Mouse (Mus musculus): ENCODE measurements around the gene Ifitm1.
"Not testable (repeated sequence)": the region's sequence is repeated elsewhere in the genome, so short reads cannot be mapped to it uniquely, and the experiment has no call there.

Gene Ifitm1

DNA sequence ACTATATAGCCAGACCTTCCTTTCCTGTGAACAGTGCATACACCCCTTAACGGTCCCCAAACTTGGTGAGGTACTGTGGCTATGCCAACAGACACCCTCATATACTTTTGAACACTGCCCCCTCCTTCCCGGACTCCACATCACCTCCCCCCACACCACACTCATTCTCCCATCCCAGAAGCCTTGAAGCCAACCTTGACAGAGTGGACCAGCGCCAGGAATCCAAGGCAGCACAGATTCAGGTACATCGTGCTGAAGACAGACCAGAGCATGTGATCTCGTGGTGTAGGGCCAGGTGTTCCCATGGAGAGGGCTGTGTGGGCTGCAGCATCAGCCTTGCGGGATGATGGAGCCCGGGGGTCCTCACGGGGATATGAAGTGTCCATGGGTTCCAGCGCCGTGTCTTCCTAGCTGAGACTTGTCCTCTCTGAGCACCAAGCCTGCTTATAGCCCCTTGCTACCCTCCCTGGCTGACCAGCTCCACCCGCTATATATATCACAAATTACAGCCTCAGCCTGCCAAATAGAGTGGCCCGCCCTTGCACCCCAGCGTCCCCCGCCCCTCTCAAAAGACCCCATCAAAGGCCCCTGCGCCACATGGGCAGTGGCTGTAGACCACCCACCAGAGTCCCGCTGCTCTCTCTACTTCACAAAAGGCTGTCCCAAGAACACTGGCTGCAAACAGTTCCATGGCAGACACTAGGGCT, 17.0 kb upstream of the Ifitm1 start, which contains the start of gene Ifitm5:
Gene Ifitm5 (minus strand): TSS at position 468 of the 707 bp plus-strand sequence.
- no peak for DNase-seq (ENCODE audit: low read depth, low spot score)

DNA sequence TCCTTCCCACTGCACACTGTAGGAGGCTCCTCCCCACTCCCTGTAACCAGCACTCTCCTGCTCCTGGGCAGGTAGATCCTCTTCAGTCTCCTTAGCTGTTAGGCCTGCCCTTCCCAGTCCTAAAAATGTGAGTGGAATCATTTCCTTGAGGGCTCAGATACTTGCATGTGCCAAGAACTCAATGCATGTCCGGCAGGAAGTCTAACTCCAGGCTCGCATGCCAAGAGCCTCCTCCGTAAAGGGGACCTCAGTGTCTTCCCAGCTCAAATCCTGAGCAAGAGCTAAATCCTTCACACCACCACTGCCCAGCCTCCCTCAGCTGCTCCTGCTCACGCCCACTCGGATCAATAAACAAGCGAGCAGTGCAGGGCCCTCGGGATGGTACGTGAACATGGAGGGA, 16.0 kb upstream of the Ifitm1 start:
- DNase-seq (ENCODE audit: low read depth, low spot score), result no peak

DNA sequence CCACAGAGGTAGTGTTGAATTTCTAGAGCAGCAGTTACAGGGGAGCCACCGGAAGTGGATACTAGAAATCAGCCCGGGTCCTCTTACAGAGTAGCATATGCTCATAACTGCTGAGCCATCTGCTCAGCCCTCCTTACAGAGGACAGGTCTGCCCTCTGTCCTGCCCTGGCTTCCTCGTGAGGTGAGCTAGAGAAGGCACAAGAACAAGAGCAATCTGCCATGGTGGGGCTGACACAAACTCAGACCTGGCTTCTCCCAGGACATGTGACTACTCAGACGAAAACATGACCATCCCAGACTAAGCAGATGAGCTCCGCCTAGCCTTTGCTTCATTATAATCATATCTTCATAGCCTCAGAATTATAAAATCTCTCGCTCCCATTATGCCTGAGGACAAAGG, 15.3 kb upstream of the Ifitm1 start:
- DNase-seq (ENCODE audit: low read depth, low spot score), result no peak

DNA sequence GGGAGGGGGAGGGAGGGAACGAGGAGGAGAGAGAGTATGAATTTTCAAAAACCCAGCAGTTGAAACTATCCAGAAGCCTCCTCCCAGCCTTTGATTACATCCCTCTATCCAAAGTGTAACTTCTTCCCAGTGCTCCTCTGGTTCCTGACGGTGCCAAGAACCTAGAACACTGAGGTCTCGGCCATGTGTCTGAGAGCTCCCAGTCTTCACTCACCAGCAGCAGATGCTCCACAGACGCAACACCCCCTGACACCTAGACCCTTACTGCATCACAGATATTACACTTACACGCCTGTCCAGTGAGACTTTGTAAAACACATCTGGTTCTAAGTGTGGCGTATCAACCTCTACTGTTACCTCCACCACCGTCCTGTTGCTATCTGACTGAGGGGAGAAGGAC, 14.6 kb upstream of the Ifitm1 start:
- DNase-seq (ENCODE audit: low read depth, low spot score), result no peak

DNA sequence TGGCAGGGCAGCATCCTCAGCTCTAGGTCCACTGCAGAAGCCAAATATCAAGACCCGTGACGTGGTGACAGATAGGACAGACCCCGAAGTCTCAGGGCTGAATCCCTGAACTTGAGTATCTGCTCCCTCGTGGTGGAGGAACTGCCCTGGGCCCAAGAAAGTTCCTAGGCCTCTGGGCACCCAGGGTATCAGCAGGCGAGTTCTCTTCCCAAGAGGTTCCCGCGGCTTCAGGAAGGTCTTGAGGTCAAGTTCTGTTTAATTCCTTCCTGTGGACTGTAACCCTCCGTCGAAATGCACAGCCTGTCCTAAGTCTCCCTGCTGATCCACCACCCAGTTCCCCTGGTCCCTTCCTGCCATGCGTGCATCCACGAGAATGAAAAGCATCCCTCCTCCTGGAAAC, 13.9 kb upstream of the Ifitm1 start:
- DNase-seq (ENCODE audit: low read depth, low spot score), result no peak

DNA sequence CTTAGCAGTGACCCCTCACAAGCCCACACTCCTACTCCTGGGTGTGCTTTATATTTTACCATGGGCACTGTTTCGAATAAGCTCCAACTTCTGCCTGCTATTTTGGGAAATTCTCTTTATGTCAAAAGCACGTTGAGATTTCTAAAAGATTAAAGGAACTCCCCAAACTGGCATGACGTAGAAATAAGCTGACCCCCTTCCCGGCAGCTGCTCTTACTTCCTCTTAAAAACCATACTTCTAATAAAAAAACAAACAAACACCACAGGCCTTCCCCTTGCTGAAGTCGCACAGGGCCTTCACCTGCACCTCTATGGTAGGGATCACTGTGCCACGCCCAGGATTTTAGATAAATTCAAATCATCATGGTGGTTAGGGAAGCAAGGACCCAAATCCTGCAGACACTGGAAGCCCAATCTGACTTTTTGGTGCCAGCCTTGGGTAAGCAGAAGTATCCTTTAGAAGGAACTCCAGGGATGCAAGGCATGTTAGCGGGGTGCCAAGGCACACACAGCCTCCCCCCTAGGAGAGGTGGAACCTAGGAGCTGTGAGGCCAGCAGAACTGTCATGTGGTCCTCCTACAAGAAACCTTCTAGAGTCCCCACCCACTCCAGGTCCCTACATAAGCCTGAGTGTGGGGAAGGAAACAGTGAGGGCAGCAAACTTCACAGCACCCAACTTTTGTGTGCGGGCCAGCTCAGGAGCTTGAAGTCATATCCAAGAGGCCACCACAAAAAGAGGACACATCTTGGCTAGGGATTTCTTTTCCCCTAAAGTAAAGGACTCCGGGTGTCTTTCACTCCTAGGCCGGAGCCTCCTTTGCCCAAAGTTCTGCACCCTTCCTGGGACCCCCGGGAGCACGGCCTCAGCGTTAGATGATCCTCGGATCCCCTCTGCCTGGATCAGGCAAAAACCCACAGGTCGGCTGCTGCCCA, 13.0 kb upstream of the Ifitm1 start:
- DNase-seq (ENCODE audit: low read depth, low spot score), result no peak

DNA sequence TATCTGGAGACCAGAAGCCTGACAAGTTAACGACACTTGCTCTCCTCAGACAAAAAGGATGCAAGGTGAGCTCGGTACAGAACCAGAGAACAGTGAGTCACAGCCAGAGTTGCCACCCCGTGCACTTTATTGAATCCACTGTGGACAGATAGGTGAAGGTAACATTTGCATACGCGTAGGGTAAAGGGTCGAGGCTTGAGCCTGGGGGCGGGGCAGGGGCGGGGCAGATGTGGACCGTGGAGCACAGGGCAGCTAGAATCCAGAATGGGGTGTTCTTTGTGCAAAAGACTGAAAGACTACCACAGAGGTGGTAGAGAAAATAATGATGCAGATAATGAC, 12.3 kb upstream of the Ifitm1 start:
- no peak for DNase-seq (ENCODE audit: low read depth, low spot score)

DNA sequence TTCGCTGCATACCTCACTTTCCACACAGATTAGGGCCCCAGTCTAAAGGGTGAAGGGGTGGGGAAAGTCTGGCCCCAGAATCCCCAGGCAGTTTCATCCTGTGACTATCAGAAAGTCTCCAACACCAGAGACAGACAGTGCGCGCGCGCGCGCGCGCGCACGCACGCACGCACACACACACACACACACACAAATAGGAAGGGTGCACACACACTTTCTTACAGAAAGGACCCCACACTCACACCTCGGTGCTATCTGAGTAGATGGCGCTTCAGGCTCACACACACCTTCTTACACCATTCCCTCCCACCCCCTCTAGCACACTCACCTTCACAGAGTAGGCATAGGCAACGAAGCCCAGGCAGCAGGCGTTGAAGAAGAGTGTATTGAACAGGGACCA, 11.7 kb upstream of the Ifitm1 start:
- no peak for DNase-seq (ENCODE audit: low read depth, low spot score)

DNA sequence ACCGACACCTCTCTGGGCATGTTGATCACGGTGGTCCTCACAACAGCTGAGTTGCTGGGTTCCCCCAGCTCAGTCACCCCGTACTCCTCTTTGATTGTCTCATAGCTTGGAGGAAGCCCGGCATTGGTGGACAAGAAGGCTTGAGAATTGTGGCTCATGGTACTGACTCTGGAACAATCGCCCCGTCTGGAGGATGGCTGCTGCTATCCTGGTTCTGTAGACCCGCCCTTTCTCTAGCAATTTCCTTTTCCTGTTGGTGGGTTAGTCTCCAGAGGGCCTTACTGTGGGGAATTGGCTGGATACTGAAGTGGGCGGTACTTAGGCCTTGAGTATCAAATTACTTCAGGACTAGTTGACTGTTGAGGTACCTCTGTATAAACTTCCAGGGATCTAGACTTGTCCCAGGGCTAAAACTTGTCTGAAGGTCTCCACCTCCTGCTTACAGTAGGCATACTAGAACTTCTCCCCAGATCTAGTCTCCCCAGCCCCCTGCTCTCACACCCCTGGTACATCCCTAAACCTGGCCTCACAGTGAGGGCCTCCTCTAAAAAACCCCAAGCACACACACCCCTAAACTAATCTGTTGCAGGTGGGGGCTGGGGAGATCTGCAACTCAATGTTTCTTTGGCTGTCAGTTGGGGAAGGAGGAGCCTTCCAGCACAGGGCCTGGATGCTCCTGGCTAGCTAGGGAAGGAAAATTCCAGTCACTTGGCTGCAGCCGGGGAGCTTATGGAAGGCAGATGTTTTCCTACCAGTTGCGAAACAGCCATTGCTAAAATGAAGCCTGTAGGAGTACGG, 11.1 kb upstream of the Ifitm1 start, which contains the start of the genes Gm45717 and Ifitm2:
Gene Gm45717 (minus strand): TSS at position 180 of the 798 bp plus-strand sequence.
Gene Ifitm2 (minus strand): TSS at position 230 of the 798 bp plus-strand sequence.
- DNase-seq (ENCODE audit: low read depth, low spot score), result no peak

DNA sequence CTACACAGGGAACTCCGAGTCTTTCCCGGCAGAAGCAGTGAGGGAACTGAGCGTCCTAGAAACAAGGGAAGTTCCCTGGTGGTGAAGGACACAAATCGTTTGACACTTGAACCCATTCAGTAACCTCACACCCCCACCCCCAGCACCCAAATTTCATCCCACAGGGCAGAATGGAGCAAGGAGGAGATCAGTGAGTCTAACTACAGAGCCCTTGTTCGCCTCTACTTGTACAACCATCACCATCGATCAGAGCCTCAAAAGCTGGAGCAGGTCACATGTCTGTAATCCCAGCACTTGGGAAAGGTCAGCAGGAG, 10.5 kb upstream of the Ifitm1 start:
- DNase-seq (ENCODE audit: low read depth, low spot score), result no peak

DNA sequence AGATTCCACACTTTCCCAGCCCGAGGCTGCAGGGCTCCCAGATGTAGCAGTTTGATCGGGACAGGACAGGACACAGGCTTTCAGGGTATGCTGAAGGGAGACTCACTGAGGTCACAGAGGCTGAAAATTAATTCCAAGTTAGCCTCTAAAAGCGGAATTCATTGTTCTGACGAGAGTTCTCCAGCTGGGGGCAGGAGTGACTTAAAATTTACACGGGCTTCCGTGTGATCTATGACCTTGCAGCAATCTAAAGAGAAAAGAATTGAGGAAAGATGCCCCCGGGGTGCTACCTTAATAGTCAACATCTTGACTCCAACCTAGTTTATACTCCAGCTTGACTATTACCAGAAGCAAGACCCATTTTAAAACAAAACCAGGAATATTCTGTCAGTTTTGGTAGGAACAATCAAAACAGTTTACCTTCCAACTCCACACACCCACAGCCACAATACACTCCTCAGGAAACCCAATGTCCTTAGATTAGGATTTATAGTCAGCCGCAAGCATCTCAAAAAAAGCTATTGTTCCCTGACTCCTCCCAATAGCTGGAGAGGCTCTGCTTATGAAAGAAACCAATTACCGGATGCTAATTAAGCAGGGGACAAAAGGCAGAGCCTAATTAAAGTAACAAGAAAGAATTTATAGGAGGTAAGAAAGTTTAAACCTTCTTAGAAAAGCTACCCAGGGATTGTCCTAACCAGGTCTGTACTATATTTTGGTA, 7.7 kb upstream of the Ifitm1 start:
- DNase-seq (ENCODE audit: low read depth, low spot score), result no peak

DNA sequence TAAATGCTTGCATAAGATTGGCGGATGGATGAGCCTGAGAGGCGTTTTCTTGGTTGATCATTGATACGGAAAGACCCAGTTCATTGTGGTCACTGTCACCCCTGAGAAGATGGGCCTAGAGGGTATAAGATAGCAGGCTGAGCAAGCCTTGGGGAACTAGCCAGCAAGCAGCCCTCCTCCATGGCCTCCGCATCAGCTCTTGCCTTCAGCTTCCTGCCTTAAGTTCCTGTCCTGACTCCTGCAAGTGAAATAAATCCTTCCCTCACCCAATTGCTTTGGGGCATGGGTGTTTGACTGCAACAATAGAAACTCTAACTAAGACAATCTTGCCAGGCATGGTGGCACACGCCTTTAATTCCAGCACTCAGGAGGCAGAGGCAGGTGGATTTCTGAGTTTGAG, 7.0 kb upstream of the Ifitm1 start:
- DNase-seq (ENCODE audit: low read depth, low spot score), result no peak

DNA sequence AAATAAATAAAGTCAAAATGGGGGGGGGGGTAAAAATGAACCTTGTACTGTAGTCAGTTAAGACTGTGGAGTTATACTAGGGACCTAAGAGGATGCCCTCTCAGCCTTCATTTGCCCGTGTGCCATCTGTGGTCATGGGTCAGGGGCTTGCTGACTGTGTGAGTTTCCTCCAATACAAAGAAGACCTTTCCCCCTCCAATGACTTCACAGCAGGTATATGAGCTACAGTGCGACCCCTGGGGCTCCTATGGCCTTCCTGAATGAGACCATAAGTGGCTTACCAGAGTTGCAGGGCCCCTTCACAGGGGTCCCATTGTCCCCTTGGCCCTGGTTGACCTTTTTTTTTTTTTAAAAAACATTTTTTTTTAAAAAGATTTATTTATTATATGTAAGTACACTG, 5.6 kb upstream of the Ifitm1 start:
- no peak for DNase-seq (ENCODE audit: low read depth, low spot score)

DNA sequence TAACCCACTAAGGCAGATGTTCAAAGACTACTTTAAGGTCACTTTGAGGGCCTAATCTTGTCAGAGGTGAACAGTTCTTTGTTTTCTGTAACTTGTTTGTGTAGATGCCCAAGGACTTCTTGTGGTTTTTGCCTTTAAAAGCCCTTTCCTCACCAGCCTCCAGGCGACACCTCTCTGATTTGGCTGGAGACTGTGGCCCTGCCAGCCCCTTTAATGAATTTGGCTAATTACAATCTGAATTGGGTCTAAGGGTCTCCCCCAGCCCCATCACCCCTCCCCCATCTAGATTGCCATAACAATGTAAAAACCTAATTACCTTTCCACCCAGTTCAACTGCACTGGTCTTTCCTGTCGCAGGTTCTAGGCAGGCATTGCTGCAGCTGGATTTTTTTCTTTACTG, 4.3 kb upstream of the Ifitm1 start:
- no peak for DNase-seq (ENCODE audit: low read depth, low spot score)

DNA sequence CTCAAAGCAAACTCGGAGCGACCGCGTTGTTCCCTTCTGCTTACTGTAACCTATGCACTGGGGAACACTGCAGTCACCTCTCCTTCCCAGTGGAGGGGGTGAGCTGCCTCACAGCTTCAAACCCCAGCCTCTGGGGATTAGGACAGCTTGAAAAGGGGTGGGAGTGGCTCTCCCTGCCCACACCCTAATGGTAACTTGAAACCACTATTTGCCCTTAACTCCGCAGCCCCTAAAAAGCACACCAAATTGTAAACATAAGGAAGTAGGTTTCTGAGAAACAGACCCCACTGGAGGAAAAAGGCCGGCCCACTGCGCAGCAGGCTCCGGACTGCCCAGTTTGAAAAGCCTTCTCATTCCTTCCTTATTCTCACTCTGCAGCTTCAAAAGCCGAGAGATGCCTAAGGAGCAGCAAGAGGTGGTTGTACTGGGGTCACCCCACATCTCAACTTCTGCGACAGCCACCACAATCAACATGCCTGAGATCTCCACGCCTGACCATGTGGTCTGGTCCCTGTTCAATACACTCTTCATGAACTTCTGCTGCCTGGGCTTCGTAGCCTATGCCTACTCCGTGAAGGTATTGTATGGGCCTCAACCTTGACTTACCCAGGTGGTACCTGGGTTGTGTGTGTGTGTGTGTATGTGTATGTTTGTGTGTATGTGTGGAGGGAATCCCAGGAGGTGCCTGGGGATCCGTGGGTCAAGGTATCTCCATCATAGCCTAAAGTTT, 1.0 kb downstream of the Ifitm1 start:
- no peak for DNase-seq (ENCODE audit: low read depth, low spot score)

DNA sequence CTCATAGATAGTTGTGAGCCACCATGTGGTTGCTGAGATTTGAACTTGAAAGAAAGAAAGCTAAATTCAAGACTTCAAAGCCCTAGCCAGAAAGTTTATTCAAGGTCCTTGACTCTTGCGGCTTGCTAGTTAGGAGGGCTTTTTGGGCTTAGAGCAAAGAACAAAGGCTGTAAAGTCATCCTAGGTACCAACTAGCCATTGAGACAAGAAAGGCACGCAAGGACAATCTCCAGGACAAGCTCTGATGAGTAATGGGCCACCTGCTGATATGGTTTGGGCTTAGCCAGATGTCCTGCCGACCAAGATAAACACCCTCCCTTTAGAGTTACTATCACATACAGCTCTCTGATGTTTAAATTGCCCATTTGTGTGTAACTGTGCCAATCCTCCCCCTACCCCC, 1.7 kb downstream of the Ifitm1 start:
- not testable (repeated sequence) for DNase-seq (ENCODE audit: low read depth, low spot score)

DNA sequence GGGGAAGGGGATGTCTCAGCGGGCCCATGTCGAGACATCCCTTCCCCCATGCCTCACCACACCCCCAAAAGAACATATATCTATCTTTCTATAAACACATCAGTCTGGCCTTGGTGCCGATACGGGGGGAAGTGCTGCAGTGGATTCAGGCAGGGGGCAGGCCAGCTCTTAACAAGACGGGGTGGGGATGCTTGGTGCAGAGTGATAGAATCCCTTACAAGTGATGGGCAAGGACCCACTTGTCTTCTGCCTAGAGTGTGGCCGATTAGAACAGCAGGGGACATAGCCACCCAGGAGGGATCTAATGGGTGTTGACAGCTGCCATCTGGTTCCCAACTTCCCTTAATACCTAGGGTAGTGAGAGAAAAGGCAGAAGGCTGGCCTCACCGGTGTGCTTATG, 3.9 kb downstream of the Ifitm1 start:
- DNase-seq (ENCODE audit: low read depth, low spot score), result no peak

DNA sequence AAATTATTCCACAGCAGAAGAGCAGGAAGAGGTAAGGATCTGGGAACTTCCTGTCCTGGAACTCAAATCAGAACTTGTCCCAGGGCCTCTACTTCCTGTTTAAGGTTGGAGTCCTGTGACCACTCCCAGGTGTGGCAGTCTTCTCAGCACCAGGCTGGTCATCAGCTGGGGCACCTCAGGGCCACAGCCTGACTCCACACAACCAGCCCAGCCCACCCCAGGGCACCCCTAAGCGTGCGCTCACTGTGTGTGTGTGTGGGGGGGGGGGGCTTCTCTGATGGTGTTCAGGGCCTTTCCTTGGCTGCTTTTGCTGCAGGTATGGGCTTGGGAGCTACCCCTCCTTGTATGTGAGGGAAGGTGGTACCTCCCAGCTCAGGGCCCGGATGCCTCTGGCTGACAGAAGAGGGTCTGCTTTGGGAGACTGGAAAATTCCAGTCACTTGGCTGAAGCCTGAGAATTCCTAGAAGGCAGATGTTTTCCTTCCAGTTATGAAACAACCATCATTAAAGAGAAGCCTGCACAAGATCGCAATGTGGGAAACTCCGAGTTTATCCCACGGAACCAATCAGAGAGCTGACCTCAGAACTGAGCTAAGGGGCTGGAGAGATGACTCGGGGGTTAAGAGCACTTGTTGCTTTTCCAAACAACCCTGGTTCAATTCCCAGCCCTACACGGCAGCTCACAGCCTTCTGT, 4.6 kb downstream of the Ifitm1 start:
- DNase-seq (ENCODE audit: low read depth, low spot score), result no peak

DNA sequence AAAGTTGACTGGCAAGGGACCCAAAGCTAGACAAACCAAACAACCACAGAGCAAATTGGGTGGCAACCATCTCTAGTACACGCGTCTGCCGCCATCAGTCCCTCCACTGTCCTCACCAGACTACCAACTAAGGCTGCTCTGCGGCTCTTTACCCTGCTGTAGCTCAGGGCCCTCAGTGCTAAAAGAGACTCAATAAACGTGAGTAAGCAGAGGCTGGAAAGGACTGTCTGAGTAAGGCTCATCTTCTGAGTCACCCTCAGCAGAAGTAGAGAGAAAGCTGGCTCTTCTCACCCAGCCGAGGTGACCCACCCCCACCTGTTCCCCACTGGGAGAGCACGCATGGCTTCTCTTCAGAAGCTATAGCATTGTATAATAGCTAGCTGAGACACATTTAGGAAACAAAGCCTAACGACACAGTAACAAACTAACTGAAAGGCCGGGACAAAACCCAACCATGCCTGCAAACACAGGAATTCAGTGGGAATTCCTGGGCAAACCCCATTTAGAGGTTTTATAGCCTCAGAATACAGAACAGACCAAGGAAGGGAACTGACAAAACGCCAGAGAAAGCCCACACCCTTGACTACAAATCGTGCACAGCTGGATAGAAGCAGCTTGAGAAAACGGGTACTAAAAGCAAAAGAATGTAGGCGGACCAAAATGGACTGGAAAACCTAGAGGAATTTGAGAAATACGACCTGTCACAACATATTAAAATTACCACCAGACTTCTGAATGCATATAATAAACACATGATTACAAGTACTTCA, 6.6 kb downstream of the Ifitm1 start:
- DNase-seq (ENCODE audit: low read depth, low spot score), result no peak

DNA sequence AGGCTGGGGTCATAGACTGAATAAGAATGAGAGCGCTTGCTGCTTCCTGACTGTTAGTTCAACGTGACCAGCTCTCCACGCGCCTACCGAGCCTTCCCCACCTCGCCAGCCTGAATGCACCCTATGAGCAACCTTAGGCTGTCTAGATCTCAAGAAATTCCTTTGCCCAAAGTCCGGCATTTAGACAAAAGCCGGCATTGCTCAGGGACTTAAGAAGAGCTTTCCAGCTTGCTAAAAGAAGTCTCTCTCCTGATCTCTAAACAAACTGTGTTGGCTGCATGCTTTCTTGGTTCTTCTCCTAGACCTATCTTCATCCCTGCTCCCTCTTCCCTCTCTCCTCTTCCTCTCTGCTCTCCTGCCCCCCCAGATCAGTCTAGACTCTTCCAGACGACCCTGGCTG, 7.9 kb downstream of the Ifitm1 start:
- no peak for DNase-seq (ENCODE audit: low read depth, low spot score)

All from brain, embryonic 18.5 days (tissue).